Mouse (Mus musculus) fibroblast of lung, adult 2 months (primary cell): Measurements from ENCODE around the gene Hist1h2bp.
"Not testable (repeated sequence)": the region's sequence is repeated elsewhere in the genome, so short reads cannot be mapped to it uniquely, and the experiment has no call there.

Experiments used
- DNase-seq: peaks from one replicate; pipeline ENCODE4 v3.0.0-alpha.2; 2011; ENCODE audit warnings: low read depth

Hist1h2bp gene

DNA sequence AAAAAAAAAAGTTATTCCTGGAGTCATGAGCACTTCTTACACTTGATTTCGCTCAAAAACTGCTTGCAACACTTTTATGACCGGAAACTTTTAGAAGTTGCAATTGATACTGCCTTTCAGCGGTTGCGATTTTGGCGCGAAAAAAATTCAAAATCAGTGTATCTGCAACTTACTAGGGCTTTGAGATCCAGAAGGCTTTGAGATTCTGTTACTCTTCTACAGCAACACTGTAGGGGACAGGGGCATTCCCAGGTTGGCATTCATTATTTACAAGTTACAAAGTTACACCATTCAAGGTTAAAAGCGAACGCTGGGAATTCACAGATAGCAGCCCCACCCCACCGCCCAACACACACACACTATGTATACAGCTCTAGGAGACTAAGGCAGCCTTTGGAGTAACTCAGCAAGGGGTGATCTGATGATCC is 3.5 kb upstream of the Hist1h2bp start:
- DNase-seq, result no peak

DNA sequence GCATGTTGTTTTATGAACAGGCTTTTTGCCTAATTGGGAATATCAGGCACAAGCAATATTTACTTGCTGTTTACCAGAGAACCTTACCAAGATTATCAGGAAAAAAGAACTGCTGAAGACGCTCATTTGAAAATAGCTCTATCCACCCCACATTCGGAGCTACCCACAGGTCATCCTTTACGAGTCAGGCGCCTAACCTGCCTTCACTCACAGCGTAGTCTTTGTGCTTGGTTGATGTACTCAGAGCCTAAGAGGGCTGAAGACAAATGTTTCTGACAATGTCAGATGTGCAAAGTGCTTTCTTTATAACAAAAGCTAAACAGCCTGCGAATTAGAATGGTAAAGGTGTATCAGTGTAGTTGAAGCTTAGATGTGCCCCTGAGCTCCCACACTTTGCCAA is 3.0 kb upstream of the Hist1h2bp start:
- no peak for DNase-seq

DNA sequence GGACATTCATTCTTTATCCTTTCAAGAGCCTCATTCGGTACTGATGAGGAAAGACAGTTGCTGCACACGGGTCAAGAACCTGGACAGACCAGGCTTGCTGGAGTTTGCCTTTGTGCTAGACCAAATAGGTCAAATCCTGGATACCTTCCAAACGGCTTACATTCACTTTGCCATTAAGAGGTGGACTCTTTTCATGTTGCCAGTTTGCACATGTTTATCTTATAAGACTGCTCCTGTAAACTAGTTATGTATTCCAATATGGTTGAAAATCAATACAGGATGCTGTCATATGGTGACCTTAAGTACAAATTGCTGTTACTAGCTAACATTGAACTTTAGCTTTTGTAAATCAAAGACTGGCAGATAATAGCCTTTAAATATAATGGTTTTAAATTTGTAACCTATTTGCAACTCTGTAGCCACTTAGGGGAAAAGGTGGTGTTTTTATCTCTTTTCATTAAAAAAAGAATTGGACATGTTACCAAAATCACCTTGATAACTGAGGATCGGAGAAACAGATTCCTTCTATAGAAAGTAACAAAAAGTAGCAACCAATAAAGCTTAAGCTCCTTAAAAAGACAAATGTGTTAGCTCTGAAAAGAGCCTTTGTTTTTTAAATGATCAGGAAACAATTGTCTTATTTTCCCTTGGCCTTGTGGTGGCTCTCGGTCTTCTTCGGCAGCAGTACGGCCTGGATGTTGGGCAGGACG is 917 bp upstream of the Hist1h2bp start:
- no peak for DNase-seq

DNA sequence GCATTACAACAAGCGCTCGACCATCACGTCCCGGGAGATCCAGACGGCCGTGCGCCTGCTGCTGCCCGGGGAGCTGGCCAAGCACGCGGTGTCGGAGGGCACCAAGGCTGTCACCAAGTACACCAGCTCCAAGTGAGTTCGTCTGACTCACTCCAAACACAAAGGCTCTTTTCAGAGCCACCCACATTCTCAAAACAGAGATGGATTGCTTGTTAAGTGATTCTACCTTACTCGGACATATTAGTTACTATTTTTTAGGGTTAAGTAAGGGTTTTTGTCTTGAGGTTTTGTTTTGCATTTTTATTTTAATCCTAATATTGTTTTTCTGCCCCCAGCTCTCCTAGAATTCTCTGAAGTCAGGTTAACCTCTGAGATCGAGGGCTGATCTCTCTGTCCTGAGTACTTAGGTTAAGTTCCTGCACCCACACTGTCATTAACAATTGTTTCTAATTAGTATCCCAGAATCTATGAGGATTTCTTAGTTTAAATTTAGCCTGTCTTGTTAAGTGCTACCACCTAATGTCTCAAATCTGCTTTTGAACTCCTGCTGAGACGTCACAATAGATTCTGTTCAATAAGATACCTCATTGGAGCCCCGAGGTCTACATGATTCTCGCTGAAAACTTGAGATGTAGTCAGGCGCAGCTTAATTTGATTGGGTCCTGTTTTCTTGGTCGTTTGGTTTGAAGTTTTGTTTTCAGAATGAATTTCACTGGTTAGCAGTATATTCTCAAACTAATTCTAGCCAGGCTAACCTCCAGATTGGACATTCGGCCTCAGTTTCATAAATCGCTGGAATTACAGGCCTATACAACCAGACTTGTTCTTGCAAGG is 716 bp downstream of the Hist1h2bp start:
- DNase-seq, result no peak

DNA sequence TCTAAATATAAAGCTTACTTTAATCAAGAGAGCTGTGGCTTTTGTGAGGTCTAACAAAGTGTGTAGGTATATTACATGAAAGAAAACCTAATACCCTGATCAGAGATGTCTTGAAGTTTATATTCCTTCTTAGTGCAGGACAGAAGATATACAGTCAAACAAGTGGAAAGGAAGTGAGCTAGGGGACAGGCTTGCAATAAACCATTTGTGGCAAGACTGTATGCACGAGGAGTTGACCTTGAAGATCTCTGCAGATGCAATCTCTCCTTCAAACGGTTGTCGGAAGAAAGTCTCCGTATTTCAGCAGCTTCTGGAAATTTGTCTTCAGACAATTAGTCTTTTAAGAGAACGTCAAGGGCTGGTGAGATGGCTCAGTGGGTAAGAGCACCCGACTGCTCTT is 2.7 kb downstream of the Hist1h2bp start:
- DNase-seq, result no peak

DNA sequence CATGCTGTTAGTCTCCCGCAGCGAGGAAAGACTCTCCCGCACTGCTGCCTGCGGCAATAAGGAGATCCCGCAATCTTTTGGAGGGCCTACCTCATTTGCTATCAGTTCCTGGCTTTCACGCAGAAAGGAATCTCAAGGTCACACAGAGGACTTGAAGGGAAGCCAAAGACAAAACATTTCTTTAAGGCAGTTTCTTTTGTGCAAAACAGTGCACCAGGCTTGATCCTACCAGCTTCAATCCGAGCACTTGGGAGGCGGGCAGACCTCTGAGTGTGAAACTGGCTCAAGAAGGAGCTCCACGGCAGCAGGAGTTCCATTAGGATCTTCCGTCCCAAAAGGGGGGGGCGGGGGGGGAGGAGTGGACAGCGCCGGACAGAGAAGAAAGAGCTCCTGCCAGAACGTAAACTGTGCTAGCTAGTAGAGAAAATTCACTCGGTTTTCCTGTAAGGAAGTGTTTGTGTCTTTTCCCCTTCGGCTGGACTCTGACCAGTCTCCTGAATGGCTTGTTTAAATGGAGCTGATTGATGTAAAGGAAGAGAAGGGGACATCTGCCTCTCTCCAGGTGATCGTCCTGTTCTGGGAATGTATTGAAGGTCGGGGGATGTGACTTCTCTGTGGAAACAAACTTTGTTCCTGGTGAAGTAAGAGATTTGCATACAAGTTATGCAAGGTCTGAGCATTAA is 3.5 kb downstream of the Hist1h2bp start:
- no peak for DNase-seq

DNA sequence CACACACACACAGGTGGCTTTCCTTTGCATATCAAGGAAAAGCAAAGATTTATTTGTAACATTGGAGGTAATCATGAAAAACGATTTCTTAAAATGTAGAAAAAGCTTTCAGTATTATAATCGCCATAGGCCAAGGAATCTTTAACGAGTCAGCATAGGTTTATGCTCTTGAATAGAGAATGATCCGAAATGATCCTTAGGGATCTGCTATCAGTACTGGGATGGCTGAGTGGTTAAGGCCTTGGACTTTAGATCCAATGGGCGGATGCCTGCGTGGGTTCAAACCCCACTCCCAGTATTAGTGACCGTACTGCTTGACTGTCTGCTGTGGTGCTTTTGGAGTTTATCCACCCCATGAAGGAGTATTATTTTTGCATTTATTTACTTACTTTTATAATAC is 8.3 kb downstream of the Hist1h2bp start:
- DNase-seq, result no peak

DNA sequence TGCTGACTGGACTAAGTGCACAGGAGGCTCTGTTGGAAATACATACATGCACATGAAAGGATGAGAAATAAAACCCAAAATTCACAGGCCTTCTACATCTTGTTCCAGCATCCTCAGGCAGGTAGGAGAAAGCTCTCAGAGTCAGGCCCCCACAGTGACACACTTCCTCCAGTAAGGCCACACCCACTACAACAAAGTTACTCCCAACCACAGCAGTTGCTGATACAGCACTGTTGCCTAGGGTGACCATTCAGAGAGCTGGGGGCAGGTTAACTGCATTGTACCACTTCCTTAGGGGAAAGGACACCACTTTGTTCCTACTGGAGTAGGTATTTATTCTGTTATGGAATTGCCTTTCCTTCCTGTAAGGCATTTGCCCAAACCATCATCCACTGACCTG is 9.9 kb downstream of the Hist1h2bp start:
- DNase-seq, result not testable (repeated sequence)

DNA sequence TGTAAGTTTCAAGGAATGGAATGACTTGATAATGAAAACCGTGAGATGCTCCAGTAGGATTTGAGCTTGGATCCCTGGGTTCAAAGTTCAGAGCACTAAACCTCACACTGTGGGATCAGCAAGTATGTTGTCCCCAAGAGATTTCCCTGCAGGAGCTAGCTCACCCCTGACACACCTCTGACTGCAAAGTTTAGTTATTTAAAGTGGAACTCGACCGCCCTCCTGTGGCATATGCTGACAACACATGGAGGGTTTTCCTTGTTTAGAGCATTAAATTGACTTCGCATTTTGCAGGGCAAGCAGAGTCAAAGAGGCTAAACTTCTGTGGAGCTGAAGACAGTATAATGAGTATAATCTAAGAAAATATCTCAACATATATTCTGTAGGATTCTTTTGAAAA is 15.8 kb downstream of the Hist1h2bp start:
- DNase-seq, result not testable (repeated sequence)

DNA sequence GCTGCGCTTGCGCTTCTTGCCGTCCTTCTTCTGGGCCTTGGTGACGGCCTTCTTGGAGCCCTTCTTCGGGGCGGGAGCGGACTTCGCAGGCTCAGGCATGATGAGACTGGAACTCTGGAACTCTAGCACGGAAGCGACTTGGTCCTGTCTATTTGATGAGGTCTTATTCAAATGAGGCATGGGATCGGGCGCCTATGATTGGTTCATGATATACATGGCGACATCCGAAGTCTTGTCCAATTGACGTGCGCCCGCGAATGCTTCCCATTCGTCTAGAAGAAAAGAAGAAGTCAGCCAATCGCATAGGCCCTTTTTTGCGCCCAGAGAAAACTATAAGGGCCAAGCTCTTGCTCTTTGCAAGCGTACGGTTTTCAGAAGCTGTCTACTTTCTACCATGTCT is 22.8 kb downstream of the Hist1h2bp start, which contains the start of the genes Hist1h2bq and Hist1h2ao:
TSS of gene Hist1h2bq (minus strand) at position 125 of the 400 bp plus-strand sequence.
TSS of gene Hist1h2ao (plus strand) at position 393 of the 400 bp plus-strand sequence.
- DNase-seq, result not testable (repeated sequence)

DNA sequence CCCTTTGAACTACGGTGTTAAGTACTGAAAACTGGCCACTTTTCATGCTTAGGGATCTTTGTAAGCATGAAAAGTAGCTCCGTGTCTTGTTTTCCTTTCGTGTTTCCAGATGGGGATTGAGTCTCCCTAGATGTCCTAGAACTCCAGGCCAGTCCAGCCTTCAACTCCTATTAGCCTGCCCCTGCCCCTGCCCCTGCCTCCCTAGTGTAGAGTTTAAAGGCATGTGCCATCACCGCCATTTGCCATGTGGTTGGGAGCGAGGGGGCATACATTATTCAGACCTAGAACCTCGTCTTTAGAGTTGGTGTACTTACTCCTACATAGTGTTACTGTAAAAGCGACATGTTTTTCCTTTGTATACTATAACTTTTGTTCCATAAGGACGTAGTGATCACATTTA is 23.8 kb downstream of the Hist1h2bp start:
- not testable (repeated sequence) for DNase-seq

DNA sequence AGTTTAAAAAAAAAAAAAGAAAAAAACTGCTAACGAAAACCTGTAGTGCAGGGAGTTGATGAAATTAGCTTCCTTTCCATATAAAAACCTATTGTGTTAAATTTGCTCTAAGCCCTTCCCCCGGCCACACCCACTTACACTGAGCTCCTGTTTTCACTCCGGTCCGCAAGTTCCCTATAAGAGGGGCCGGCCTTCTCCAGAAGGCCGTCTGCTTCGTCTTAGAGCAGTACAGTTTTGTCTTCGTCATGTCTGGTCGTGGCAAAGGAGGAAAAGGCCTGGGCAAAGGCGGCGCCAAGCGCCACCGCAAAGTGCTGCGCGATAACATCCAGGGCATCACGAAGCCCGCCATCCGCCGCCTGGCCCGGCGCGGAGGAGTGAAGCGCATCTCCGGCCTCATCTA is 24.3 kb downstream of the Hist1h2bp start, which contains the start of gene Hist1h4m:
TSS of gene Hist1h4m (plus strand) at position 208 of the 400 bp plus-strand sequence.
- DNase-seq, result not testable (repeated sequence)

DNA sequence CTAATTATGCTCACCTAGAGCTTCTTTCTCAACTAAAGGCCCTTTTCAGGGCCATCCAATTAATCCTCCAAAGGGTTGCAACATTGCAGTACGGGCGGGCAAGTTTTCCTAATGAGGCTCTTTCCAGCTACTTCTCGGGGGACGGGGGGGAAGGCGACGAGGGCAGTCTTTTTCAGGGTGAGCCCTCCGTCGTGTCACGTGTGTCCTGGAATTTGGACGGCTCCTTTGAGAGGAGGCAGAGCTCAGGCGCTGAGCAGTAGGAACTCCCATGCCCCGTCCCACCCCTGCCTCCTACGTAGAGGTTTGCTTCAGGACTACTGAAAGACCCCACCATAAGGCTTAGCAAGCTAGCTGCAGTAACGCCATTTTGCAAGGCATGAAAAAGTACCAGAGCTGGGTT is 24.8 kb downstream of the Hist1h2bp start:
- not testable (repeated sequence) for DNase-seq

DNA sequence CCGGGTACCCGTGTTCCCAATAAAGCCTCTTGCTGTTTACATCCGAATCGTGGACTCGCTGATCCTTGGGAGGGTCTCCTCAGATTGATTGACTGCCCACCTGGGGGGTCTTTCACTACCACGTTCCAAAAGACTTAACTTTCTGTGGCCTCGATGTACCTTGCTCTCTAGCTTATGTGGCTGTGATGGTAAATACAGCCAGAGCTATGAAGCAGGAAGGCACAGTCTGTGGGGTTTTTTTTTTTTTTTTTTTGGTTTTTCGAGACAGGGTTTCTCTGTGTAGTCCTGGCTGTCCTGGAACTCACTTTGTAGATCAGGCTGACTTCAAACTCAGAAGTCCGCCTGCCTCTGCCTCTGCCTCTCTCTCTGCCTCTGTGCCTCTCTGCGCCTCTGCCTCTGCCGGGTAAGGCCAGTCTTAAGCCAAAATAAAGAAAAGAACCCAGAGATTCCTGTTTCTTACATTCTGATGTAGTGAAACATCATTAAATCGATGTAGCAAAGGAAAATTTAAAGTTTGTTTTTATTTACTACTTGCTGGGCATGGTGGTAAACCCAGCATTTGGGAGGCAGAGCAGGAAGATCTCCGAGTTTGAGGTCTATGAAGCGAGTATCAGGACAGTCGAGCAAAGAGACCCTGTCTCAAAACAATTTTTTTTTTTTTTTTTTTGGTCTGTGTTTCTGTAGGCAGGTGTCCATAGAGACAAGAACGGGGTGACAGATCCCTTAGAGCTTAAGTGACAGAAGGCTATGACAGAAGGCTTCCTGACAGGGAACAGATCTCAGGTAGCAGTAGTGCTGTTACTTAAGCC is 33.0 kb downstream of the Hist1h2bp start:
- DNase-seq, result not testable (repeated sequence)

DNA sequence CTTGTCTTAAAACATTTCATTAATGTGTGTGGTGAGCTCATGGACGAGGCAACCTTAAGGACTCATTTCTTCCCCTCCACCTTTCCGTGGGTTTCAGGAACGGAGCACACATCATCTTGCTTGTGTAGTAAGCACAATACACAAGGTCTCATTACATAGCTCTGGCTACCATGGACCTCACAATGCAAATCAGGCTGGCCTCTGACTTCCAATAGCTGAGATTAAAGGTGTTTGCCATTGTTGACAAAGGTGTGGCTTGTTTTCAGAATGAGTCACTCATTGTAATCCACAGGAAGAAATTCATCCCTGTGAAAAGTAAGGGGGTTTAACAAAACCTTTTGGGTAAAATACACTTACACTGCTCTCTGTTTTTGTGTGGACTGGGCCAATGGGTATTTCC is 41.2 kb downstream of the Hist1h2bp start:
- no peak for DNase-seq

DNA sequence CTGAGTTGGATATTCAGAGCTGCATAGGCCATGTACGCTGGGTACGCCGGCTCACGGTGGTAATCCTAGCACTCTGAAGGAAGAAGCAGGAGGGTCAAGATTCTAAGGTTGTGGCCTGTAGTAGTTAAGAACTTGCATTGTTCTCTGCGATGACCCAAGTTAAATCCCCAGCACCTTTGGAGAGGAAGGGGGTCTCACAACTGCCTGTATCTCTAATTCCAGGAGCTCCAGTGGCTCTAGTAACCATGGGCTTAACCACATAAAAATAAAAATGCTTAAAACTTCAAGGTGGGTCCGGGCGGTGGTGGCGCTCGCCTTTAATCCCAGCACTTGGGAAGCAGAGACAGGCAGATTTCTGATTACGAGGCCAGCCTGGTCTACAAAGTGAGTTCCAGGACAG is 43.1 kb downstream of the Hist1h2bp start:
- no peak for DNase-seq

DNA sequence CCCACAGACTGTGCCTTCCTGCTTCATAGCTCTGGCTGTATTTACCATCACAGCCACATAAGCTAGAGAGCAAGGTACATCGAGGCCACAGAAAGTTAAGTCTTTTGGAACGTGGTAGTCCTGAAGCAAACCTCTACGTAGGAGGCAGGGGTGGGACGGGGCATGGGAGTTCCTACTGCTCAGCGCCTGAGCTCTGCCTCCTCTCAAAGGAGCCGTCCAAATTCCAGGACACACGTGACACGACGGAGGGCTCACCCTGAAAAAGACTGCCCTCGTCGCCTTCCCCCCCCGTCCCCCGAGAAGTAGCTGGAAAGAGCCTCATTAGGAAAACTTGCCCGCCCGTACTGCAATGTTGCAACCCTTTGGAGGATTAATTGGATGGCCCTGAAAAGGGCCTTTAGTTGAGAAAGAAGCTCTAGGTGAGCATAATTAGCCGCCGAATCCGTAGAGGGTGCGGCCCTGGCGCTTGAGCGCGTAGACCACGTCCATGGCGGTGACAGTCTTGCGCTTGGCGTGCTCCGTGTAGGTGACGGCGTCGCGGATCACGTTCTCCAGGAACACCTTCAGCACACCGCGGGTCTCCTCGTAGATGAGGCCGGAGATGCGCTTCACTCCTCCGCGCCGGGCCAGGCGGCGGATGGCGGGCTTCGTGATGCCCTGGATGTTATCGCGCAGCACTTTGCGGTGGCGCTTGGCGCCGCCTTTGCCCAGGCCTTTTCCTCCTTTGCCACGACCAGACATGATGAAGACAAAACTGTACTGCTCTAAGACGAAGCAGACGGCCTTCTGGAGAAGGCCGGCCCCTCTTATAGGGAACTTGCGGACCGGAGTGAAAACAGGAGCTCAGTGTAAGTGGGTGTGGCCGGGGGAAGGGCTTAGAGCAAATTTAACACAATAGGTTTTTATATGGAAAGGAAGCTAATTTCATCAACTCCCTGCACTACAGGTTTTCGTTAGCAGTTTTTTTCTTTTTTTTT is 44.4 kb downstream of the Hist1h2bp start, which contains the start of gene Hist1h4n:
TSS of gene Hist1h4n (minus strand) at position 779 of the 977 bp plus-strand sequence.
- DNase-seq, result not testable (repeated sequence)

DNA sequence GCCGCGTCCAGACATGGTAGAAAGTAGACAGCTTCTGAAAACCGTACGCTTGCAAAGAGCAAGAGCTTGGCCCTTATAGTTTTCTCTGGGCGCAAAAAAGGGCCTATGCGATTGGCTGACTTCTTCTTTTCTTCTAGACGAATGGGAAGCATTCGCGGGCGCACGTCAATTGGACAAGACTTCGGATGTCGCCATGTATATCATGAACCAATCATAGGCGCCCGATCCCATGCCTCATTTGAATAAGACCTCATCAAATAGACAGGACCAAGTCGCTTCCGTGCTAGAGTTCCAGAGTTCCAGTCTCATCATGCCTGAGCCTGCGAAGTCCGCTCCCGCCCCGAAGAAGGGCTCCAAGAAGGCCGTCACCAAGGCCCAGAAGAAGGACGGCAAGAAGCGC is 46.2 kb downstream of the Hist1h2bp start, which contains the start of the genes Hist1h2ap and Hist1h2br:
TSS of gene Hist1h2ap (minus strand) at position 47 of the 400 bp plus-strand sequence.
TSS of gene Hist1h2br (plus strand) at position 283 of the 400 bp plus-strand sequence.
- DNase-seq, result not testable (repeated sequence)
